Mouse (Mus musculus) liver, embryonic 14.5 days (tissue): ENCODE measurements around the gene Itga2. TPM values are rescaled to one million over a fixed set of nuclear protein-coding genes. Genes with fewer than 3 reads are reported as not detected.

Experiments used
- ATAC-seq: fragments of 200-750 bp; cut with Nextera tagmentation; 2 replicates; pipeline ENCODE4 v1.8.0; 2017; ENCODE audit warnings: moderate number of reproducible peaks, mild to moderate bottlenecking, moderate library complexity; ENCODE audit not compliant: insufficient read depth
- DNase-seq, 3 experiments: peaks; one replicate each; pipeline ENCODE4 v3.0.0-alpha.2; 2012 to 2013; ENCODE audit warnings: low read depth in 3 of 3, low spot score in 3 of 3
- H3K27ac ChIP-seq: fragments of 300-500 bp; sonication (generic); 2 replicates; pipeline ENCODE4 v1.5.1; 2014; ENCODE audit warnings: moderate library complexity, mild to moderate bottlenecking, control low read depth, inconsistent platforms
- H3K27me3 ChIP-seq: fragments of 300-500 bp; sonication (generic); 2 replicates; pipeline ENCODE4 v1.6.1; 2014; ENCODE audit warnings: mild to moderate bottlenecking, low read length, moderate library complexity; ENCODE audit not compliant: control insufficient read depth, insufficient read depth
- H3K36me3 ChIP-seq: fragments of 300-500 bp; sonication (generic); replicated peaks from 2 replicates; pipeline ENCODE4 v1.6.1; 2014; ENCODE audit warnings: low read depth; ENCODE audit not compliant: control insufficient read depth, insufficient read depth
- H3K4me1 ChIP-seq, 2 experiments: fragments of 200-500 bp in 1 of 2; fragments of 300-500 bp in 1 of 2; sonication (generic) in 1 of 2; replicated peaks; 2 replicates each; pipeline ENCODE4 v1.6.1; 2012 to 2014; ENCODE audit warnings: antibody characterized with exemption in 1 of 2, inconsistent platforms in 1 of 2, low read length in 1 of 2; ENCODE audit not compliant: control insufficient read depth in 2 of 2, insufficient read depth in 2 of 2
- H3K4me2 ChIP-seq: fragments of 300-500 bp; sonication (generic); 2 replicates; pipeline ENCODE4 v1.6.1; 2014; ENCODE audit warnings: low read depth, mild to moderate bottlenecking, control low read depth, moderate library complexity
- H3K4me3 ChIP-seq, 2 experiments: fragments of 200-500 bp in 1 of 2; fragments of 300-500 bp in 1 of 2; sonication (generic) in 1 of 2; 2 replicates each; pipeline ENCODE4 v1.5.1; 2012 to 2014; ENCODE audit warnings: low read depth in 2 of 2, low read length in 2 of 2, mild to moderate bottlenecking in 2 of 2, control low read depth in 1 of 2, inconsistent platforms in 1 of 2, moderate library complexity in 1 of 2; ENCODE audit not compliant: insufficient read depth in 1 of 2
- H3K9ac ChIP-seq: fragments of 300-500 bp; sonication (generic); replicated peaks from 2 replicates; pipeline ENCODE4 v1.6.1; 2014; ENCODE audit warnings: mild to moderate bottlenecking, control low read depth, moderate library complexity
- H3K9me3 ChIP-seq: fragments of 300-500 bp; sonication (generic); 2 replicates; pipeline ENCODE4 v1.6.1; 2016; ENCODE audit warnings: low read length, mixed read lengths; ENCODE audit not compliant: control insufficient read depth
- CTCF ChIP-seq: IDR thresholded peaks from 2 replicates; pipeline ENCODE4 v1.5.1; 2016; ENCODE audit warnings: antibody characterized with exemption, low read depth, control low read depth
- EP300 ChIP-seq: IDR thresholded peaks from 2 replicates; pipeline ENCODE4 v1.6.1; 2016; ENCODE audit warnings: antibody characterized with exemption, low read depth
- WGBS: fragments of 180-500 bp; shearing (Covaris S2); extraction: QIAGEN DNeasy Blood & Tissue Kit; methylation state at CpG from one replicate; pipeline ENCODE4 v1.1.7; 2014; ENCODE audit not compliant: insufficient replicate concordance; 5-methylcytosine and 5-hydroxymethylcytosine counted together
- polyA plus RNA-seq, 2 experiments: library from polyadenylated mRNA; depleted of rRNA in 1 of 2; stranded (reverse) in 1 of 2; unstranded in 1 of 2; fragments of >200 nt; fragmentation: Nextera tagmentation in 1 of 2; extraction: Ambion mirVana in 1 of 2; gene quantifications; 2 replicates each; pipeline versions ENCODE4 v1.2.1 to v1.2.3; 2012 to 2014

Itga2 gene
- polyA plus RNA-seq, 2 experiments = 0.47 to 0.72 TPM

DNA sequence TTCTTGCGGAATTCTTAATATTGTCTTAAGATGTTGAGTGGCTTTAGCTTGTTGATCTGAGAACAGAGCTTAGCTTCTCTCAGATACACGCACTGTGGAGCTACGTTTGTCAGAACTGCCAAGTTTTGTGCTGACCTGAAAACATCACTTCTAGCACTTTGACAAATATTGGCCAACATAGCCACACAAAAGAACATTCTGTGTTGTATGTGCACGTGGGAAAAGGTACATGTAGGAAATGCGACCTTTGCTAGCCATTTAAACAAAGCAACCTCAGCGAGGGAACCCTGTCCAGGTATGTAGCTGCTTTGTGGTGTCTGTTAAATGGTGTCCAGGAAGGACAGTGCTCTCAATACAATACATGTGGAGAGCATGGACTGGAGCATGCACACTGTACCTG lies 77.9 kb downstream of the Itga2 start:
- no peak for TF ChIP-seq EP300
- TF ChIP-seq CTCF = no peak
- Histone ChIP-seq H3K9ac (no peak overlapping the region), H3K4me2 (no peak overlapping the region), H3K27me3 (no peaks in the 10 kb centered on the region), H3K27ac (no peak overlapping the region), H3K36me3 (no peaks in the 10 kb centered on the region), H3K4me1 (peaks cover 0 to 3% of the 10 kb centered on the region in 2 experiments; a peak in 1 of 4 replicates), H3K9me3 (no peaks in the 10 kb centered on the region), H3K4me3 (no peak overlapping the region)
- DNase-seq (no peak), ATAC-seq (no peak)
- WGBS = 65% methylated on average over 6 of the region's 6 CpGs

DNA sequence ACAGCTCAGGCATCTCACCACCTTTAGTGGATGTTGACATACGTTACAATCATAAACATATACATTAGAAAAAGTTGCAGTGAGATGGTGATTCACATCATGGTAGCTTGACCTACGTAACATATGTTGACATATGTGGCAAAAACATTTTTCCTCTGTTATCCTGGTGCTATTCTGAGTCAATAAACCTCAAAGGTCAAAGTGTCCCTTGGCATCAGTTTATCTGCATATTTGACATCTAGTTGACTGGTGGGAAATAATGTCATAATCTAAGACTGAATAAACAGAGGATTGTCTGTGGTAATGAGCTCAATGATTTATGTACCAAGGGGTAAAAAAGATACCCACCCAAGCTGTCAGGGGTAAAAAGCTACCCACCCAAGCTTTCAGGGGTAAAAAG lies 78.7 kb downstream of the Itga2 start:
- Histone ChIP-seq H3K4me3 (no peak overlapping the region), H3K9ac (no peak overlapping the region), H3K27ac (no peak overlapping the region), H3K9me3 (no peaks in the 10 kb centered on the region), H3K4me2 (no peak overlapping the region), H3K4me1 (peaks cover 0 to 3% of the 10 kb centered on the region in 2 experiments; a peak in 1 of 4 replicates), H3K36me3 (no peaks in the 10 kb centered on the region), H3K27me3 (no peaks in the 10 kb centered on the region)
- TF ChIP-seq CTCF (no peak), EP300 (no peak)
- ATAC-seq = no peak
- DNase-seq = no peak
- WGBS = 55% methylated on average over 2 of the region's 2 CpGs

DNA sequence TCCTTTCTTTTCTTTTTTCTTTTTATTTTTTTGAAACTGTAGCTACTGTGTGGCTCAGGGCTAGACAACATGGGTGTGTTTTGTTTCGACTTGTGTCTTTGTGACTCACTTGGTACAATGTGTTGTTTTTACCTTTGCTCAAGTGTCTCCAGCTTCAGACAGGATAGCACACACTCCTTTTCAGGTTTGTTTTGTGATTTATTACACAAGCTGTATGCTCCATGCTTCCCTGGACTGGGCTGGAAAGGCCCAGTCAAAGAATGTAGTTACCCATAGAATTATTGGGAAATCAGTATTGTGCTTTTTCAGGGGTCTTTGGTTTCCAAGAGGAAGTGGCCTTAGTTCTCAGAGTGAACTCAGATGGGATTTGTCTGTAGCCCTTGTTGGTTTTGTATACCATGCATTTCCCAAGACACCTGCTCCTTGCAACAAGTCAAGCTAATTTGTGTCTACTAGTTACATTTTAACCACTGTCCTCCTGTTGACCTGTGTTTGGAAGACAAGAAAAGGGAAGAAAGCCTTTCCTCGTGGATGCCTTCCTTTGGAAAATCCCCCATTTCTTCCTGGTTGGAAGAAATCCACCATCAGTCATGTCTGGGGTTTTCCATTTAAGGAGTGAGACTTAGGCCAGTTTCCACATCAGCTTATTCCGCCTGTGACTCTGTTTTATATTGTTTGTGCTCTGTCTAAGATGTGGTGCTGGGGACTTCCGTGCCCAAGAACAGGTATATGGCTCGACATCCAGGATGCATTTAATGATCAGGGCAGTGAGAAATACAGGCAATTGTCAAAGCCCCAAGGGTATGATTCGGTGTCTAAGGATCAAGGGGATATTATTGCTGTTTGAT lies 79.4 kb downstream of the Itga2 start:
- DNase-seq = no peak
- no peak for TF ChIP-seq EP300
- TF ChIP-seq CTCF = no peak
- ATAC-seq = no peak
- no peaks in the 10 kb centered on the region for H3K9me3 ChIP-seq
- H3K9ac ChIP-seq = no peak overlapping the region
- H3K27me3 ChIP-seq = no peaks in the 10 kb centered on the region
- H3K4me2 ChIP-seq = no peak overlapping the region
- H3K4me3 ChIP-seq = no peak overlapping the region
- 47% methylated on average over 6 of the region's 6 CpGs for WGBS
- H3K4me1 ChIP-seq = peaks cover 0 to 3% of the 10 kb centered on the region in 2 experiments; a peak in 1 of 4 replicates
- H3K27ac ChIP-seq = no peak overlapping the region
- no peaks in the 10 kb centered on the region for H3K36me3 ChIP-seq

DNA sequence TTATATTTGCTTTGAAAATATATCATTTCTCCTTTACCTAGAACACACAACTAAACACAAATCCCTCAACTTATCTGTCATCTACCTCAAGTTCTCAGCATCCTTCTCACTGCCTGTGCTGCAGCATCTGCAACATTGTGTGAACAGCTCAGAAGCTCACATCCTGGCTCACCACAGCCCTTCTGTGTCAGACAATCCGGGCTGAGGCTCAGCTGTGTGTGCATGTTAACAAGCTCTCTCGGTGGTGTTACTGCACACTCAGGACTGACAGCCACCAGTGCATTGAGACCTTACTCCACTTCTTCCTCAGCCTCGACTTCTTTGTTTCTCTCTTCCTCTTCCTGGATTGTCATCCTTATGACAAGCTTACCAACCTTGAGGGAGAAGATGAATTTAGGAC lies 83.0 kb downstream of the Itga2 start:
- no peak overlapping the region for H3K27ac ChIP-seq
- no peaks in the 10 kb centered on the region for H3K9me3 ChIP-seq
- DNase-seq (no peak), ATAC-seq (no peak)
- 35% methylated on average over 3 of the region's 3 CpGs for WGBS
- TF ChIP-seq CTCF = no peak
- H3K36me3 ChIP-seq = no peaks in the 10 kb centered on the region
- H3K27me3 ChIP-seq = no peaks in the 10 kb centered on the region
- H3K4me1 ChIP-seq = peaks cover 0 to 6% of the 10 kb centered on the region in 2 experiments; a peak in 2 of 4 replicates
- no peak overlapping the region for H3K4me2 ChIP-seq
- no peak overlapping the region for H3K9ac ChIP-seq
- H3K4me3 ChIP-seq = no peak overlapping the region

DNA sequence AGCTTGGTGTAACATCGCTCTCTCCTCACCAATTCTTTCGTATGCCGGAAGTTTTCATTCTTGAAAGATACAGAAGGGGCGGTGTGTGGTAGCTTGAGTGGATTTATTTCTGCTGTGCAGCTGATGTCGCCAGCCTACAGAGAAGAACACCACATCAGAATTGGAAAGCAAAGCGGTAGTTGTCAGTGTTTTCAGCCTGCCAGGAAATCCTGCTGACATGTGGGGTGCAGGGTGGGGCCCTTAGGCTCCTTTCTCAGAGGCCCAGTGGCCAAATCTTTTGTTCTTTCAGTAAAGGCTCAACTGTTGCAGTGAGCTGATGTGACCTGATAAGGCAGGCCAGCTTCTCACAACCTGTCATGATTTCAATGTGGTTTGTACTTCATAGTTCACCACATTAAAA lies 86.1 kb downstream of the Itga2 start:
- H3K36me3 ChIP-seq = no peaks in the 10 kb centered on the region
- DNase-seq (no peak), ATAC-seq (peak; percentile 9; the same call in 1 of the 2 replicates)
- no peak overlapping the region for H3K4me3 ChIP-seq
- no peak for TF ChIP-seq CTCF
- no peak for TF ChIP-seq EP300
- no peak overlapping the region for H3K4me2 ChIP-seq
- no peak overlapping the region for H3K9ac ChIP-seq
- no peaks in the 10 kb centered on the region for H3K9me3 ChIP-seq
- 24% methylated on average over 6 of the region's 6 CpGs for WGBS
- no peak overlapping the region for H3K27ac ChIP-seq
- H3K27me3 ChIP-seq = no peaks in the 10 kb centered on the region
- peaks cover 0 to 5% of the 10 kb centered on the region in 2 experiments; a peak in 2 of 4 replicates for H3K4me1 ChIP-seq
